Mouse (Mus musculus): ENCODE results near the gene Psmd12.
"Not testable (repeated sequence)": the region's sequence is repeated elsewhere in the genome, so short reads cannot be mapped to it uniquely, and the experiment has no call there.

The Psmd12 gene

DNA sequence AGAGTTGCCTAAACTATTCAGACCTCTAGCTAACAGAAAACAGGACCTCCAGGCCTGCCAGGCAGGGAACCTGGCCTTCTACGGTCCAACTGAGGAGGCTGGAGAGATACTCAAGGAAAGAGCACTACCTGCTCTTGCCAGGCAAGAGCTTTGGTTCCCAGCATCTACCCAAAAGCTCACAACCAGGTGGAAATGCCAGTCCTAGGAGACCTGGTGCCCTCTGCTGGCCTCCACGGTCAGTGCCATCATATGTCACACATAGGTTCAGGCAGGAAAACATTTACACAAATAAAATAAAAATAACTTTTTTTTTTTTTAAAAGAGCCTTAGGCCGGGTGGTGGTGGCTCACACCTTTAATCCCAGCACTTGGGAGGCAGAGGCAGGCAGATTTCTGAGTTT lies 16.8 kb upstream of the Psmd12 start:
- DNase-seq (ENCODE audit: low spot score), result no peak

DNA sequence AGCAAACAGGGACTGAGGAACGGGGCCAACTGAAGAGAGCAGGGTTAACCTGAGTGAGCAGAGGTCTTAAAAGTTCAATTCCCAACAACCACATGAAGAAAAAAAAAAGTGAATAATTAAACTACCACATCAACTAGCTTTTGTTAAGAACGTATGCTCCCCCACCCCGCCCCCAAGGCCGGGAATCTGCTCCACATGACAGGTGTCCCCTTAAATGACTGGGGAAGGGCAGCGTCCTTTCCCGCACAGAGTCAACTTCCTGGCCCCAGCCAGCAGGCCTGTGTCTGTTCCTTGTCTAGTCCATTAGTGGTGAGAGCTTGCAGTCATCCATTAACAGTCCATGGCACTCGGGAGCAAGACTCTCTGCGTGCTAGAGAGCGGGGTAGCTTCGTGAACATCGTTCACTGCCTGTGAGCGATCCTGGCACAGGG lies 16.0 kb upstream of the Psmd12 start:
- no peak for DNase-seq (ENCODE audit: low spot score)

DNA sequence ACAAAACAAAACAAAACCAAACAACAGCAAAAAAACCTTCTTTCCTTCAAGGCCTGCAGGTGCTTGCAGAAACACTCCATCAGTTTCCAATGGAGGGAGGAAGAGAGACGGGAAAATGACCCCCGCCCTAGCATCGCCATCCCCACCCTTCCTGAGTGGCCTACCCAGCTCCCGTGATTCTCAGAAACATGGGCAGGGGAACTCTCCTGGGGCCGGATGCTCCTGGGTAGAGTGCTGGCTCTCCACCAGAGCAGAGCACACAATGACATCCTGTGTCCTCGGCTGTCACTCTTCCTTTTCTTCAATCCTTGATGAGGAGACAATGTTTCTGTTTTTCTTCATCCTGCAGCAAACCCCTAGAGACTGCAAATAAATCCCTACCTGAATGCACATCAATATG lies 15.1 kb upstream of the Psmd12 start:
- no peak for DNase-seq (ENCODE audit: low spot score)

GRCm38 (mm10) chr11:107465041-107465440 lies 14.2 kb upstream of the Psmd12 start:
- DNase-seq (ENCODE audit: low spot score), result no peak

DNA sequence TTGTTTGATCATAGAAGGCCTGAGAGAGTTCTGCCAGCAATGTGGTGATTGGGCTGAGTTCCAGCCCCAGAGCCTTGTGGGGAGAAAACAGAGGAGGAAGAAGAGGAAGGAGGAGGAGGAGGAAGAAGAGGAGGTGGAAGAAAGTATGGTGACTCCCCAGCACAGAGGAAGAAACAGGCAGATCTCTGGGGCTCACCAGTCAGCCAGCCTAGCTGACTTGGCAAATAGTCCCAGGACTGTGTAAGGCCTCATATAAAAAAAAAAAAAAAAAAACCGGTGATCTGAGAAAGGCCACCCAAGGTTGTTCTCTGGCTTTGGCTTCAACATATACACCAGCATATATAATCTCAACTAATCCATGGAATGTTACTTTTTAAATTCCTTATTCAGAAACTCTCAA lies 13.3 kb upstream of the Psmd12 start:
- no peak for DNase-seq (ENCODE audit: low spot score)

GRCm38 (mm10) chr11:107466611-107467391 lies 12.5 kb upstream of the Psmd12 start:
- DNase-seq (ENCODE audit: low spot score), result no peak

DNA sequence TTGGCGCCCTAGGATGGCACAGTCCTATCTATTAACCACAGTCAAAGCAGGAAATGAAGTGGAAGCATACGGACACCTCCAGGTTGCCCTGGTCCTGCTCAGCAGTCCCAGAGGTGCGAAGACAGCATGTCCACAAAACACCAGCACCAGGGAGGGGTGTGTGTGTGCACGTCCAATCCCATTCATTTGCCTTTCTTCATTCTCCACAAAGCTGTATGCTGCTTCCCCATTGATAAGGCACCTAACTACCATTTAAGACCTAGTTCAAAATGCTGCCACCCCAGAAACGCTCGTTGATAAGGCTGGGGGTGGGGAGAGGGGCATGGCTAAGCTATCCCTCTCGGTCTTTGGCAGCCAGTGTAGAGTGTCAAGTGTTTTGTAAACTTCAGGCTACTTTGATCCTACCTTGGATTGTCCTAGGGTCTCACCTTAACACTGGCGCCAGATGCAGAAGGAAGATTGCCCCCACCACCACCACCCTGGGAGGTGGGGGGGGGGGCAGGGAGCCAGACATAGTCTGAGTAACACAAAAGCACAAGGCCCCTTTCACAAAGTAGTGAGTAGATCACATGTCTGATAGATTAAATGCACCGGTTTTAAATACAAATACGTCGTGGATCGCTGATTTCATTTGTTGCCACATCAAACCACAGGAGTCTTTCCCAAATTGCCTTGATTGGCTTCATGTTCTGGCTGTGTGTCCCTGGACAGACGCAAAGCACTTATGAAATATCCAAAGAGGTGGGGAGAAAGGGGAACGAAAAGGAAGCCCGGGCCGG lies 10.8 kb upstream of the Psmd12 start:
- DNase-seq (ENCODE audit: low spot score), result no peak

- peak; percentile 56 for DNase-seq (ENCODE audit: low spot score)
Measured at GRCm38 (mm10) chr11:107469031-107469522, 10.2 kb upstream of the Psmd12 start.

GRCm38 (mm10) chr11:107469523-107470371 lies 9.5 kb upstream of the Psmd12 start:
- DNase-seq (ENCODE audit: low spot score), result peak; percentile 36

DNA sequence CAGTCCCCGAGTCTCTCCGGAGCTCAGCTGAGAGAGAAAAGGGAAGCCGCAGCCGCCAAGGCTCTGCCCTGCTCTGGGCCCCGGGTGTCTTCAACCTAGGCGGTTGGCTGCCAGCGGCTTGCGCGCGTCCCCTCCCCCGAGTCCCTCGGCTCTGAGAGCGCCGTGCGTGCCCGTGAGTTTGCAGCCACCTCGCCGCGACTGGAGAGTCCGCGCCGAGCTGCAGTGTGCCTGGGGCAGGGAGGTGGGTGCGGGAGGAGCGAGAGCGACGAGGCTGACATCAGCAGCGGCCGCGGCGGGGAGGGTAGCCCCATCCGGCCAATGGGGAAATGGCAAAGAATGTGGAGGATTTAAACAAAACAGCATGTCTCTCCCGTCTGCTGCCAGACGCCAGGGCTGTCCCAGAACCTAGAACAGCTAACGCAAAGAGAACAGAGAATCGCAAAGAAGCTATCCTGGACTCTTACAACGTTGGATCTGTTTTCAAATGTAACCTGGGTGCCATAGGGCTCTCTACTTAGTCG lies 8.7 kb upstream of the Psmd12 start, which contains the start of gene Pitpnc1:
TSS of gene Pitpnc1 (minus strand) at position 179 of the 521 bp plus-strand sequence.
- peak; percentile 71 for DNase-seq (ENCODE audit: low spot score)

DNA sequence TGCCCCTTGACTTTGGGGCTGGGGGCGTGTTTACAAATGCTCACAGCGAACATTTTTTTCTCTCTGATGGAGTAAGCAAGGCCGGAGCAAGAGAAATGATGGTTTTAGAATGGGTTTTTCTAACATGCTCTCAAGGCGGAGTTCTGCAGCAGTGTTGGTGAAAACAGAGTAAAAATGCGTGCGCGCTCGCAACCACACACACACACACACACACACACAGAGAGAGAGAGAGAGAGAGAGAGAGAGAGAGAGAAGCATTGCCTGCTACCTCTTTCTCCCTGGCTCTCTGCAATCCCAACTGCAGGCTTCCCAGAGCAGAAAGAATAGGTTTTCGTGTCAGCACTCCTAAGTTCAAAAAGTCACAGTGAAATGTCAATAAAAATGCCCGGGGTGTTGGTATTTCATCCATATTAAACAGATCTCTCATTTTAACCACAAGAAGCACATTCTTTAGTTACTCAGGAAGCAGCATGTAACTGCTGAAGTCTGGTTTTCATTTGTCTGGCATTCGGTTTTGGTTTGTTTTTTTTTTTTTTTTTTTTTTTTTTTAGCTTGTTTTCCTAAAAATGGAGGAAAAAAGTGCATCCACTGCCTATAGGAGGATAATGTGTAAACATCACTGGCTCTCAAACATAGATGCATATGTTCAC lies 8.1 kb upstream of the Psmd12 start:
- no peak for DNase-seq (ENCODE audit: low spot score)

GRCm38 (mm10) chr11:107472304-107472703 lies 7.0 kb upstream of the Psmd12 start:
- DNase-seq (ENCODE audit: low spot score), result no peak

- peak; percentile 47 for DNase-seq (ENCODE audit: low spot score)
Measured at GRCm38 (mm10) chr11:107473137-107473820, 6.0 kb upstream of the Psmd12 start.

DNA sequence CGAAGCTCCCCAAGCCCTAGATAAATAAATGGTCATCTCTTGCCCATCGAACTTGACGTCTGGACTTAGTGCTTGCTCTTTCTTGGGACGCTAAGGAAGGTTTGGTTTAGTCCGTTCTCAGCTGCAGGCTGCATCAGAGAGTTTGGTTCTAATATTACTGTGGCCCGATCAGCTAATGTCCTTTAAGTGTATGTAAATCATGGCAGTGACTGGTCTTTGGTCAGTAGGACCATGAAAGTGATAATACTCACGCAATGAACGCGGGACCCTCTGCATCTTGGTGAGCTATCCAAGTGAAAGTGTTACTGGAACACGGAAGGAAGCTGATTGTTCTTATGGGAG lies 549 bp downstream of the Psmd12 start:
- no peak for DNase-seq (ENCODE audit: low spot score)

- DNase-seq (ENCODE audit: low spot score), result no peak
Measured at GRCm38 (mm10) chr11:107484341-107484740, 5.1 kb downstream of the Psmd12 start.

DNA sequence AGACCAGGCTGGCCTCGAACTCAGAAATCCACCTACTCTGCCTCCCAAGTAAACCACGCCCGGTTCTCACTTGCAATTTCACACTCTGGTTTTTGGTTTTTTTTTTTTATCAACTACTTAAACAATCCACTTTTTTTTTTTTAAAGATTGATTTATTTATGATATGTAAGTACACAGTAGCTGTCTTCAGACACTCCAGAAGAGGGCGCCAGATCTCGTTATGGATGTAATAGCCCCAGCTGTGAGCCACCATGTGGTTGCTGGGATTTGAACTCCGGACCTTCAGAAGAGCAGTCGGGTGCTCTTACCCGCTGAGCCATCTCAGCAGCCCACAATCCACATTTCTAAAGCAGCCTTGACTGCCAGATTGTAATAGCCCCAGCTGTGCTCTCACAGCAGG lies 23.5 kb downstream of the Psmd12 start:
- no peak for DNase-seq (ENCODE audit: low spot score)

- not testable (repeated sequence) for DNase-seq (ENCODE audit: low spot score)
Measured at GRCm38 (mm10) chr11:107504364-107504763, 25.1 kb downstream of the Psmd12 start.

DNA sequence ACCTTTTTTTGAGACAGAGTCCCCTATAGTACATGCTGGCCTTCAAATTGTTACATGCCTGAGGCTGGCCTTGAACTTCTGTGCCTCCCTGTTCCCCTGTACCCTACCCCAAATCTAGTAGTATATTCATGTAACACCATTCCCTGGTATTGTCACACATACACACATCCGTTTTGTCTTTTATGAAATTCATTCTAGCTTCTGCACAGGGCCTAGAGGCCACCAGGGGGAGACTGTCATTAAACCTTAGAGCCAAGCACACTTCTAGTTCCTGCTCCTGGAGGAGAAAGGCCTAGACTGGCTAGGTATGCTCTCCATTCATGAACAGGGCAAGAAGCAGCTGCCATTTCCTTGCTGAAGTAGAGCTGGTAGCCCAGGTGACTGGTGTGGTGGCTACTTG lies 27.0 kb downstream of the Psmd12 start:
- no peak for DNase-seq (ENCODE audit: low spot score)

DNA sequence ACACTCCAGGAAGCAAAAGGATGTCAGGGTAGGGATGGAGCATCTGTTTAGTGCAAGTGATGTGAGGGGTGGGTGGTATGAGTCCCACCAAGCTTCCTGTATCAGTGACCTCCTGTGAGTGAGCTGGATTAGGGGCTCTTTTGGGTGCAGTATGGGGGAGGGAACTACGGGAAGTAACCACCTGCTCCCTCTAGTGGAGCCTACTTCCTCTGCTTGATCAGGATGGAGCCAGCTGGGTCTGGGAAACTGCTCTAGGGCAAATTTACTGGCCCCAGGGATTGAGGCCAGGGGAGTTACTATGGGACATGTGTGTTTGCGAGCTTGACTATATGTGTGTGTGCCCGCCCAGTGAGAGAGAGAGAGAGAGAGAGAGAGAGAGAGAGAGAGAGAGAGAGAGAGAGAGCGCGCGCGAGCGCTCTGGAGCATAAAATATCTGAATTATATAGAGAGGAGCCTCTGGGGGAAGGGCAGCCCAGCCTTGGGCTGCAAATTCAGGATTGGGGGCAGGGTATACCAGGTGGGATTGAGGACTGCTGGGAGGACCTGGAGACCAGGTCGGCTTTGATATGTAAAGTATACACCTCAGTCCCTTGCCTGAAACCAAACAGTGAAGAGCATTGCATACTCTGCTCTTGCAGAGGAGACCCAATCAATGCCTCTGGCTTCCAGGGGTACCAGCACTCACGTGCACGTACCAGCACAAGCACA lies 30.5 kb downstream of the Psmd12 start:
- no peak for DNase-seq (ENCODE audit: low spot score)

Measured in testis, postnatal 14 days (tissue).